Mouse (Mus musculus) frontal cortex, adult 2 months (tissue): ENCODE results near the gene Apold1. TPM values are rescaled to one million over a fixed set of nuclear protein-coding genes. Genes with fewer than 3 reads are reported as not detected.

Experiments used
- DNase-seq, 2 experiments: peaks; one replicate each; pipeline ENCODE4 v3.0.0; 2022; ENCODE audit warnings: low spot score in 1 of 2; ENCODE audit errors: extremely low spot score in 1 of 2
- polyA plus RNA-seq: library from polyadenylated mRNA; depleted of rRNA; stranded (reverse); fragments of >200 nt; gene quantifications from 2 replicates; pipeline ENCODE4 v1.2.3, GENCODE M21; 2012; rRNA removed

Apold1 gene
- polyA plus RNA-seq, 1 experiment = 11.7 TPM

GRCm38 (mm10) chr6:135024781-135025420 lies 43.4 kb downstream of the Apold1 start:
- no peak for DNase-seq

DNA sequence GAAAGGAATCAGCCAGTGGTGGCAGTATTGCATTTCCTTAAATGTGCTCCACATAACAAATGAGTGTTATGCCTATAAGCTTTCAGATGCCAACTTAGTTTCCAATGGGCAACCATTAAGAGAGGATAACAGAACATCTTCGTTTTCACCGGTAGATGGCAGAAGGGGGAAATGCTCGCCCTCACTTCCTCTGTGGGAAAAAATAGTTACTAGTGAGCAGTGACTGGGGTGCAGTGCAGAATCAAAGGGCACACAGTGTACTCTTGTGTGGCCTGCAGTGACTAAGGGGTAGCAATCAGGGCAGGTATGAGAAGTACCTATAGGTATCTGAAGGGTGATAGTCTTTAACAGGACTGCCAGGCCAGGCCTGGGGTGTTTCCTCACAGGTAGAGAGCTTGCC lies 44.7 kb downstream of the Apold1 start:
- peak; percentile 20 to 66 for DNase-seq

DNA sequence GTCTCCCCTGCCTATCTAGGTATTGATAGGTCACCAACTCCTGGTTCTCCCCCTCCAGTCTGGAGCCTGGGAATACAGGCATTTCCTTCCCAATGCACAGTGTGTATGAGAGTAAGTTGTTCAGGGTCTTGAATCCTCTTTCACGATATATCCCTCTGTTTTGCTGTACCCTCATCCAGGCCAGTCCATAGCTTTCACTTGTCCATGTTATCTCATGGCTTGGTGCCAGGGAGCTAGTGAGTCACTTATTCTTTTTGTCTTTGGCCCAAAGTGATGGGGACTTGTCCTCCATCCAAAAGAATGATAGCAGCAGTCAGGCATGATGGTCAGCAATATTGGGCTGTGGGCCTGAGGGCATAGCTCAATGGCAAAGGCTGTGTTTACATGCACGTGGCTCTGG lies 45.2 kb downstream of the Apold1 start:
- DNase-seq = no peak

DNA sequence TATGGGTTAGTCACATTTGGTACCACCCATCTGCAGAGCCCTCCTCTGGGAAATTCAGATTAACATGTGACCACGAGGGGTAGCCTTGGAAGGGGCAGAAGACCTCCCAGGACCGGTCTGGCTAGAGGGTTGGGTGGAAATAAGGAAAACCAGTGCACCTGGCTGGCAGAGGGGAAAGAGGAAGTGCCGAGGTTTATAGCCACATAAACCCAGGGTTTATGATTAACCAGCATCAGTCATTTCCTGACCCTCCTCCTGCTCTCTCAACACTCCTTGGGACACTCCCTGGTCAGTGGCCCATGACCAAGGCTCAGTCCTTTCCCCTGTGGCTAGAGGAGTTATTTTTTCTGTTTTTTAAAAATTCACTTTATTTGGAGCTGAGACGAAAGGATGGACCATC lies 47.7 kb downstream of the Apold1 start:
- no peak for DNase-seq

Other genes starting within 250 kb of the Apold1 start
- gene Dusp16, start 189.1 kb upstream of the Apold1 start, polyA plus RNA-seq = 7.3 and 8.4 TPM in 2 replicates
- 29.2 and 30.2 TPM in 2 replicates for gene Crebl2, start 151.6 kb upstream of the Apold1 start, polyA plus RNA-seq
- 27.8 and 28.2 TPM in 2 replicates for gene Gpr19, start 83.1 kb upstream of the Apold1 start, polyA plus RNA-seq
- 28.7 and 30.1 TPM in 2 replicates for gene Cdkn1b, start 61.3 kb upstream of the Apold1 start, polyA plus RNA-seq
- 76.1 and 81.4 TPM in 2 replicates for gene Ddx47, start 29.9 kb downstream of the Apold1 start, polyA plus RNA-seq
- gene Gprc5a, start 83.9 kb downstream of the Apold1 start, polyA plus RNA-seq = 0.06 and 0.08 TPM in 2 replicates
- gene Gprc5d, start 136.6 kb downstream of the Apold1 start, polyA plus RNA-seq = 0.48 and 0.59 TPM in 2 replicates
- 157 and 162 TPM in 2 replicates for gene Fam234b, start 216.3 kb downstream of the Apold1 start, polyA plus RNA-seq
- 34.4 and 38.2 TPM in 2 replicates for gene Hebp1, start 216.3 kb downstream of the Apold1 start, polyA plus RNA-seq